Mouse (Mus musculus) telencephalon, adult 2 months (tissue): Measurements from ENCODE around the gene Usp18.
A peak's percentile ranks its signal among the peaks of the same experiment; 100 is the strongest.

Experiments
- DNase-seq: peaks from one replicate; pipeline ENCODE4 v3.0.0-alpha.2; 2011; ENCODE audit warnings: low read depth, low spot score

Usp18 gene

DNA sequence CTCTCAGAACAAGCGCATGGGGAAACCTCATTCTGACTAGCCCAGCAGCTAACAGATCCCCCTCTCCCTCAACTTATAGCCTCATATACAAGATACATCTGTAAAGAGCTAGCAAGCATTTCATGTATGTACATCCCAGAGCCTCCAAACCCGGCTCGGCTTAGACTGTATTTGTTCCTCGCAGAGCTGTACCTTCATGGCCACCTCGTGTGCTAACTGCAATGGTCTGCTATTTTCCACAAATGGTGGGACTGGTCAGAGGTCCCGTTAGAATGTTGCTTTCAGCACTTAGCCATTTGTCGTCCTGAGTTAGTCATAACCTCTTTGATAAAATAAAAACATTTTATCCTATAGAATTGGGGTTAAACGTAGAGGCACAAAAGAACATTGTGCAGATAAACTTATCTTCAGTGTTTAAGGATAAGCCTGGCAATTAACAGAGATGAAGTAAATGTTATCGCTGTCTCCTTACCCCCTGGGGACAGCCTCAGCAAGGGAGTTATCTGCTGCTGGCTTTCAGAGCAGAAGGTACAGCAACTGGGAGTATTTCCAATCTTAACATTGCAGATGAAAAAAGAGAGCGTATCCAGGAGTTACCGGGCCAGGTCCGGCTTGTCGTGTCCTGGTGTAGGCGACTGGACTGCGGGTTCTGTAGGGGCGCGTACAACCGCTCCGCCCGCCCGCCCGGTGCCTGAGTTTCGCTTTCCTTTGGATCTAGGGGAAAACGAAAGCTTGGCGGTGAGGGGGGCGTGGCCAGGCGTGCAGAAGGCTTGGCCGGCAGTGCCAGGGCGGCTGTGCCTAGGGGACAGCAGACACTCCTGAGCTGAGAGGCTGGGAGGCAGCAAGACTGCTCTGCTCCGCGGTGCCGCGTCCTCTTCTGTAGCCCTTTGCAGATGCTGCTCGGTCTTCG, at the start of gene Usp18:
Gene Usp18 (plus strand): TSS at position 780 of the 910 bp plus-strand sequence.
- peak; percentile 27 for DNase-seq

DNA sequence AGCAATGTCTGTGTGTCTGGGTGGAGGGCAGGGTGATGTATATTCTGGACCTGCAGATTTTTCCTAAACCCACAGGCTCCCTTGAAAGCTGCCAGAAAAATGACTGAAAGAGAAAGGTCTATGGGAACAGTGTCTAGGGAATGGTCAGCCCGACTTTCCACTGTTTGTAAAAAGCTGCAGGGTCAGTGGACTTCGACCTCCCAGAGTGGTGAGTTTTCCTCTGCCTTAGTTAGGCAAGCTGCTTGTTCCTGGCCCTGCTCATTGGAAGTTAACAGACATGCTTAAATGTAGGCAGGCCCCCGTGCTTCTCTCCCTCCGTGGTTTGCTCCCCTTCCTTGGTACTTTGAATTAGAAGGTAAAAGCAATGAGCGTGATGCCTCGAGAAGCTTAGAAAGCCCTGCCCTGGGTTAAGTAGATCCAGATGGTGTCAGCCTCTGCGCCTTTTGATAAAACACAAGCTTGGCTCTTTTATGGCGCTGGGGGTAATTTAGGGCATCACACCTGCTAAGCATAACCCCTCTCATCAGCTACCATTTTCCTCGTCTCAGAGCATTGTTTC, 47.8 kb upstream of the Usp18 start:
- DNase-seq, result no peak

DNA sequence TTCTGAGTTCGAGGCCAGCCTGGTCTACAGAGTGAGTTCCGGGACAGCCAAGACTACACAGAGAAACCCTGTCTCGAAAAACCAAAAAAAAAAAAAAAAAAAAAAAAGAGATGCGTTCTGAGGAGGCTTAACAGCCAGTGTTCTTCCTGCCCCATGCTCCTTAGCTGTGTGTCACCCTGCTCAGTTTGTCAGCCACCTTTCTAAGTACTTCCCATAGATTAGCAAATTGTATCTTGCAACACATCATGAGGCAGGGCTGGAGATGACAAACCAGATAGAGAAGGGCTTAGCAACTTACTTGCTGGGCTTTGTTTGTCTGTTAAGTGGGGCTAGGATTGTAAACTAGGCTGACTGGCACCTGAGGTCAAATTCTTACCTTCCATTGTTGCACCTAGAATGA, 45.2 kb upstream of the Usp18 start:
- no peak for DNase-seq

DNA sequence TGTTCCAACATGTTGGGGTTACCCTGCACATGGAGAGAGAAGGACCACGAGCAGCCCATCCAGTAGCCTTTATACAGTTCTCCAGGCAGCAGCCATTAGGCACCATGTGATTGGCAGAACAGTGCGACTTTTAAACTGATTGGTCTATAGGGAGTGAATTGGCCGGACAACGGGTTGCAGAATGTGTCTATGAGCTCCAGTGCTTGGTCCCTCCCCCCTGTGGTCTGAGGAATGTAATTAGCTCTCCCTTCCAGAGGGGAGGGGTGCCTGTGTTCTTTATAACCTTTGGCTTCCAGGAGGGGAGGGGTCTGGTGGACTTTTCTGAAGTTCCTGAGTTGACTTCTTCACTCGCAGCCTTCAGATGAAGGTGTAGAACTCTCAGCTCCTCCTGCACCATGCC, 43.7 kb upstream of the Usp18 start:
- no peak for DNase-seq

DNA sequence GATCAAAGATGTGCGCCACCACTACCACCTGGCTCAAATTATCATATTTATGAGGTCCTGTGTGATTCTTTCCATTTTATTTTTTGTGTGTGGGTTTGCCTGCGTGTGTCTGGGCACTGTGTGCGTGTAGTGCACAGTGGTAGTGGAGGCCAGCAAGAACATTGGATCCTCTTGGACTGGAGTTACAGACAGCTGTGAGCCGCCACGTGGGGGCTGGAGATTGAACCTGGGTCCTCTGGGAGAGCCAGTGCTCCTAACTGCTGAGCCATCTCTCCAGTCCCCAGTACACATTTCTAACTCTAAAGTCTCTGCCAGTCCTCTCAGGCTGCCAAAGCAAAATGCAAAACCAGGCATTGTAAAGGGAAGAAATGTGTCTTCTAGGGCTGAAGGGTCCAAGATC, 39.2 kb upstream of the Usp18 start:
- DNase-seq, result no peak

DNA sequence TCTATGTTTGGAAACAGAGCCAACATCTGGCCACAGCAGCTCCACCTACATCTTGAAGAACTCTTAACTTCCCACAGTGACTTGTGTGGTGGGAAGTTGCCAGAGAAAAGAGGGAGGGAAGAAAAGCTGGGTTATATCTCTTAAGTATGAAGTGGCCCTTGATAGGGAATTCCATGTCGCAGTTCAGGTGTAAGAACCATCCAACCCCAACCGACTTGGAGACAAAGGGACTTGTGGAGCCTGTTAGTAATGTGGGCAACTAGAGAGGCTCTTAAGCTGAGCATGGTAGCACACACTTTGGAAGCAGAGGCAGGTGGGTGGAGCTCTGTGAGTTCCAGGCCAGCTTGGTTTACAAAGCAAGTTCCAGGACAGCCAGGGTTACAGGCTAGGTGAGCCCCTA, 36.1 kb upstream of the Usp18 start:
- no peak for DNase-seq

DNA sequence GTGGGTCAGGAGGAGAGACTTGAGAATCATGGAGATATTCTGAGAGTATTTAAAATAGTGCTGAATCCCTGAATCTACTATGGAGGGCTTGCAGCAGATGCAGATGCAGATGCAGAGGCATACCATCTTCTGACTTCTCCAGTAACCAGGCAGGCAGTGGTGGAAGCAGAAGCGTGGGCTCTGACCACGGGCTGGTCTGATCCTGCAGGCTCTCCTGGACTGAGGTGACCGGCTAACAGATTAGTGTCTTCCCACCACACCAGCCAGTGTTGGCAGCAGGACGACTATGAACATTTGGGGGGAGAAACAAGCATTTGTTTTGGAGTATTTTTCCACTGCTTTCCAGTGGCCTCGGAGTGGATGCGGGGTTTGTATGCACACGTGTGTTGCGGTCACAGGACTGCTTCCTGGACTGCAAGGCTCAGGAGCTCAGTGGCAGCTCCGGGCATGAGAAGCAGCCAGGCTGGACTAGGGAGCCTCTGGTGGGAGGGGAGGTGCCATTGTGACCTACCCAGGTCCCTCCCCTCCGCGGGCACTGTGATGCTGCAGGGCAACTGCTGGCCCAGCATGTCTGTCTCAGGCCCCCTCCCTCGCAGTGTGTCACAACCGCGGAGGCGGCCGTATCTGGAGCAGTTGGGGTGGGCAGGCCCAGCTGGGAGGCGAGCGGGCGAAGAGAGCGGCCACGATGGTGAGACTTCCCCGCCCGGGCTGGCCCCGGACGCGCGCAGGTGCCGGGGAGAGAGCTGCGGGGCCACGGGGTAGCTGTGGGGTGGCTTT, 35.4 kb upstream of the Usp18 start, which contains the start of gene Tuba8:
Gene Tuba8 (plus strand): TSS at position 548 of the 777 bp plus-strand sequence.
- no peak for DNase-seq

DNA sequence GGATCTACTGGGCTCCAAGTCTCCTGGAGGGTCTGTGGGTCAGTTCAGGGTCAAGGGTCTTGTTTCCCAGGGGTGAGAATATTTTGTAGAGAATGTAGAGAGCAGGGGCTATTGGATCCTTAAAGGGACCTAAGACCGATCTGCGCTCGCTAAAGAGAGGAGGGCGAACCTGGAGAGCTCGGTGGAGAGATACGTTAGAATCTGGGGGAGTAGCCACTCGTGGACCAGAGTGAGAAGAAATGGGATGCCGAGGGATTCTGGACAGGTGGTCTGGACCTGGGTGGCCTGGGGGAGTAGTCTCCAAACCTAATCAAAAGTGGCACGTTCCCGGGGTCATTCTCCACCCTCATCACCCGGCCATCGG, 34.8 kb upstream of the Usp18 start:
- no peak for DNase-seq

DNA sequence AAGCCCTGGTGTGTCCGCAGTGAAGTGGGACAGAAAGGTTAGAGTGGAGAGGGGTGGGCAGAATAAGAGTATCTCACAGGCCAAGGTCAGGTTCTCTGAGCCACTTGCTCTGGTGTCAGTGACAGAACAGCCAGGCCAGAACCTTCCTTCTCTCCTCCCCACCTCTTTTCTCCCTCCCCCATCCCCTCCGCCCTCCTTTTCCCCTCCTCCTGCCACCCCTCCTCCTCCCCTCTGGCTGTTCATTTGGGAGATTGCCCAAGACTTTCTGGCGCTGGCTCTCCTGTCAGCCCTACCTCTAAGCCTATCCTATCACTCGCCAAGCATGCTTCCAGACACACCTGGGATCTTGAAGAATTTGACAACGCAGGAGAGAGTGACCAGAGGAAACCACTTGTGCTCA, 34.0 kb upstream of the Usp18 start:
- DNase-seq, result no peak

DNA sequence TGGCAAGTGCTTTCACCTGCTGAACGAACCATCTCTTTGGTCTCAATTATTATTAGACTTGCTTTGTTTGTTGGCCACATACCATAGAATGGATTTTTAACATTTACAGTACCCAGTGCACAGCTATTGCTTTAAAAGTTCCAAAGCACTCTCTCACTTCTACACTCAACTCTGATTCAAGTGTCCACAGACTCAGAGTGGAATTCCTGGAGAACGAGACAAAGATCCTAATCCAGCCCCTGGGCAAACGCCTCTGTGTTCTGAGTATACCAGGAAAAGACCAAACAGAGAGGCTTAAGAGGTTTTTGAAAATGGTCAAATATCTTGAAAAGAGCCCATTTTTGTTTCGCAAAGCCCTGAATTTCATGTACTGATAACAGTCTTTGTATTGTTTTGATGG, 32.7 kb upstream of the Usp18 start:
- no peak for DNase-seq

DNA sequence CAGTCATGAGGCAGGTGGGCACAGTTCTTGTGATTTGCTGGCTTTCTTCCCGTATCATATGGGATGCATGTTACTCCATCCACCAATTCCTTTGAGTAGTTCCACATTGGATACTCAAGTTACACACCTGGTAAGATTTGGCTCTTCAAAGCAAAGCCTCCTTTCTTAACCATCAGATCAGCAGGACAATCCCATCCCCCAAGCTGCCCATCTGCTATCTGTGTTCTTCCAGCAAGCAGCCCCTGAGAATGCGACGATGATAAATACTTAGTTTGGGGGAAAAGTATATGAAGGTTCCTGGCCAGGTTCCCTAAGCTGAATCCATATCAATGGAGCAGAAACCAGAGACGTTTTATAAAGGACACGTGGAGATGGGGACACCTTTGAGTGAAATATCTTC, 31.5 kb upstream of the Usp18 start:
- no peak for DNase-seq

DNA sequence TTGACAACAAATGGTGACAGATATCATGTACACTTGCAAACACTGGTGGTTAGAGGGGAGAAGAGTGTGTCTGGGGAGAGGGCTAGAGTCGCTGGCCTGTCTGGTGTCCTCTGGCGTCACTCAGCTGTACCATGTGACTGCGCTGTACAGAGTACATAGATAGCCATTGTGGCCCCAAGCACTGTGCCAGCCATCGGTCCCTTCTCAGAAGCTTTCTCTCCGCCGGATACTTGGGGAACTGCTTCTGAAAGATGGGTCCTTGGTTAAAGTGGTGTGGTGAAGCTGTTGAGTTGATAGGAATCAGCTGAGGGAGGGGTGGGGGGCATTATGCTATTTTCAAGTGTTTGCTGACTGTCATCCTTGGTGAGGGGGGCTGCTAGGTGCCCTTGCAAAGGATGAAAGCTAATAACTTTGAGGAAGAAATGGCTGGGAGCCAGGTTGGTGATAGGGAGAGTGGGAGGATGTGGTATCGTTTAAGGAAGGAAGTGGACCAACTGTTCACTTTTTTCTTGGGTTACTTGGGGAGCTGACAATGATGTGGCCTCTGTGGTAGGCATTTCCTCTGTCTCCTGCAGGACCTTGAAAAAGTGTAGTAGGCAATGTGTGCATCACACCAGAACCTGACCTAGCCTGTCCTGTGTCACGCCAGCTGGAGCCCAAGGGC, 30.9 kb upstream of the Usp18 start:
- no peak for DNase-seq

DNA sequence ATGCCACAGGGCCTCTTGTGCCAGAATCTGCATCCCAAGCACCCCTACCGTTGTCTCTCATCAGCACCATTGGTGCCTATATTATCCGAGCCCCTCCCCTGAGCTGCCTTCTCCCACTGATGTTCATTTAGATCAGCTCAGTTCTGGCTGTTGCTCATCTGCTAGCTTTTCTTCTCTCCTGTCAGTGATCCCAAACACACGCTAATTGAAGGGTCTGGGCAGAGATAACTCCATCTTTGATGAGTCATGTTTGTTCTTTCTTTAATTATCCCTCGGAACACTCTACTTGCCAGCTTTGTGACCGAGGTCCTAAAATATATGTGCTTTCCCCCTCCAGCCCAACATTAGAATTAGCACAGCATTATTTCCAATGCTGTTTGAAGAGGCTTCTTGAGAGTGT, 30.4 kb upstream of the Usp18 start:
- no peak for DNase-seq

DNA sequence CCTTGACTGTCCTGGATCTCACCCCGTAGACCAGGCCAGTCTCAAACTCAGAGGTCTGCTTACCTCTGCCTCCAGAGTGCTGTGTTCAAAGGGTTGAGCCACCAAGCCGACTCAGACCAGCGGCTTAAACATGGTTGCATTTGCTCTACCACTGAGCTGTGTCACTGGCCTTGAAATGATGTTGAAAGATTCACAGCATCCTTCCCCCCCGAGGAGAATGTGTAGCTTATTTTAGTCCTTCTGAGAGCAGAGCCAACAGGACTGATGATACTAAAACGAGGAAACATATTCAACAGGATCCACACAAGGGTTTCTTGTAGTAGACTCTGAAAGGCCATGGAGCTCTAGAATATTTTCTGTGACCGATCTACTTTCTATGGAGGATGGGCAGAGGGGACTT, 29.8 kb upstream of the Usp18 start:
- DNase-seq, result no peak

DNA sequence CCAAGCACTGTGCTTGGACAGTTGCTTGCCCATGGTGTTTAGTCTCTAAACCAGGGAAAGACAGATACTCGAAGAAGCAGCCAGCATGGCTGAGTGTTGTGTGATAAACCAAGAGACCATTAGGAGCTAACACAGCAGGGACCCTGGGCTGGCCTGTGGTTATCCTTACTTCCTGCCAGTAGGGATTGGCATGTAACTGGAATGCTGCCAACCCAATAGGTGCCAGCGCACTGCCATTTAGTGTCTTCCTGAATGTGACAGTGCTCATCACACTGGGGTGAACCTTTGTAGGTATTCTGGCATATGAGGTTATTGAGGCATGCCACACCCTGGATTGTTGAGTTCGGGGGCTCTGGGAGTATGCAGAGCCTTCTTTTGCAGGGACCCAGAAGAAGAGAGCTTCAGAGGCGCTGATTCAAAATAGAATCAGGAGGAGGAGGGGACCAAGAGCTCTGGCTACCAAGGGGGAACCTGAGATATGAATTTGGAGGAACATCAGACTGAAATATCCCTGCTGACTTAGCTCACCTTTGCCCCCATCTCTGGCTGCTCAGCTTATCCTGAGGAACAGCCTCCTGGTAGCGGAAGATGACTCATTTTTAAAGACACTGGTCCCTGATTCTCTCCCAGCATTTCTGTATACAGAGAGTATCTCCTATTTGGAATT, 29.0 kb upstream of the Usp18 start:
- no peak for DNase-seq

DNA sequence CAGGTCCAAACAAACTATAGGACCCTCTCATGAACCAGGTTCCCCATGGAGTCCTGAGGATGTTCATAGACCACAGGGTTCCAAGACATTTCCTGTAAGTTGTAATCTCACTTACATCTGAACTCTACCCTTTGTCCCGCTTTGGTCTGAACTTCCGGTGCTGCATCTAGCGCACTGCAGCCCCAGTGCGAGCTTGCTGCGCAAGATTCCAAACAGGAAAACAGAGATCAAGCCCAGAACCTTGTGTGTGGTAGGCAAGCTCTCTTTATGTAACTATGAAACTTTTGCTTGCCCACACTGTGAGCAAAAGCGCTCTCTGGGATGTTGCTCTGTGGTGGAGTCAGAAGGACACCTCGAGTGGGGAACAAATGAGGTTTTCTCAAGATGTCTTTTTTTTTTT, 27.7 kb upstream of the Usp18 start:
- DNase-seq, result no peak

DNA sequence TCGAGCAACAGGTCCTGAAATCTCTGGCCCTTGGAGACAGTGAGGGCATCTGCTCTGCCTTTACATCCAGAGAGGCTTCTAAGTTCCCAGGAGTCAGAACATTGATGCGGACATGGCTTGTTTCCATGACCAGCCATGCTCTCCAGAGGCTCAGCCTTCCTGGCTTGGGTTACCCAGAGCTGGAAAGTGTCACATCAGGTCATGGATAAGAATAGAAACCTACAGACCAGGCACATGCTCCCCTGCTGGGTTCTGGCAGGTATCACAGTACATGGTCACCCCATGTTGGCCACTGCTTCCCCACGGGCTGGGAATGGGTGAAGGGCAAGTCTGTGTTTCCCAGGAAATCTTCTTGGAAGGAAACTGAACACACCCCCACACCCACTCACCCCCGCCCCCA, 26.3 kb upstream of the Usp18 start:
- no peak for DNase-seq

DNA sequence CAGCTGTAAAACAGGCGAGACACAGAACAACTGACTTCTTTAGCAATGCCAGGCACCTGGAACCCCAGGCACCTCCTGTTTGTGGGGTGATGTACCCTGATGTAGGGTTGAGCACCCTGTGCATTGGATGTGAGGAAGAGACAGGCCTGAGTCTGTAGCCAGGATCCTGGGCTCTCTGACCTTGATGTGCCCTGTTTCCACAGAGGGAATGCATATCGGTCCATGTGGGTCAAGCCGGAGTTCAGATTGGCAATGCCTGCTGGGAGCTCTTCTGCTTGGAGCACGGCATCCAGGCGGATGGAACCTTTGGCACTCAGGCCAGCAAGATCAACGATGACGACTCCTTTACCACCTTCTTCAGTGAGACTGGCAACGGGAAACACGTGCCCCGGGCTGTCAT, 25.5 kb upstream of the Usp18 start:
- no peak for DNase-seq

DNA sequence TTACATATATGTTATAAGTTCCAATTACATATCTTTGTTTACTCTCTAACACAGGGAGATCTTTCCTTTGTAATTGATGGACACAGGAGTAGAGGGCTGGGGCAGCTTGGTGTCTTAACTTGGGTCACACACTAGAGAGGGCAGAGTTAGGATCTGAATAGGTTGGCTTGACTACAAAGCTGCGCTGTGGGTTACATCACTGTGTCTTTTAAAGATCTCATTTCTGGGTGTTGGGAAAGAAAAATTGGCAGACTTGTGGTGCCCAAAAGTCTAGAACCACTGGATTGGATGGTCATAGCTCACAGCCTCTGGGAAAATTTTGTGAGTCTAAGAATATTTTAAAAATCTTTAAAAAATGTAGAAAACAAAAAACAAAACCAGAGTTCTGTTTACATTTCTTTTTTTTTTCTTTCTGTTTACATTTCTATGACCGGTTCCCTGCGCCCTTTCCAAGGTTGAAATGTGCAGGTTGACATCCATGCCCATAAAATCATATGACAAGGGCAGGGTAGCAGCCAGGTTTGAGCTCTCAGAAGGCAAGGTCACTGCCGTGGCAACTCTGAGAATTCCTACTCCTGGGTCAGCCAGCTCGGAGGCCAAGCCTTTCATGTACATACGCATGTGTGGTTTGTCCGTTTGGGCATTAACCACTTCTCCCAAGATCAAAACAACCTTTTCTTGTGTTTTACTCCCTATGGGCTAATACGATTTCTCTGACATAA, 23.7 kb upstream of the Usp18 start:
- DNase-seq, result no peak

DNA sequence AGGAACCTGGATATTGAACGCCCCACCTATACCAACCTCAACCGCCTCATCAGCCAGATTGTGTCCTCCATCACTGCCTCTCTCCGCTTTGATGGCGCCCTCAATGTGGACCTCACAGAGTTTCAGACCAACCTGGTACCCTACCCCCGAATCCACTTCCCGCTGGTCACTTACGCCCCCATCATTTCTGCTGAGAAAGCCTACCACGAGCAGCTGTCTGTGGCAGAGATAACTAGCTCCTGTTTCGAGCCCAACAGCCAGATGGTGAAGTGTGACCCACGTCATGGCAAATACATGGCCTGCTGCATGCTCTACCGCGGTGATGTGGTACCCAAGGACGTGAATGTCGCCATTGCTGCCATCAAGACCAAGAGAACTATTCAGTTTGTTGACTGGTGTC, 22.7 kb upstream of the Usp18 start:
- DNase-seq, result no peak

DNA sequence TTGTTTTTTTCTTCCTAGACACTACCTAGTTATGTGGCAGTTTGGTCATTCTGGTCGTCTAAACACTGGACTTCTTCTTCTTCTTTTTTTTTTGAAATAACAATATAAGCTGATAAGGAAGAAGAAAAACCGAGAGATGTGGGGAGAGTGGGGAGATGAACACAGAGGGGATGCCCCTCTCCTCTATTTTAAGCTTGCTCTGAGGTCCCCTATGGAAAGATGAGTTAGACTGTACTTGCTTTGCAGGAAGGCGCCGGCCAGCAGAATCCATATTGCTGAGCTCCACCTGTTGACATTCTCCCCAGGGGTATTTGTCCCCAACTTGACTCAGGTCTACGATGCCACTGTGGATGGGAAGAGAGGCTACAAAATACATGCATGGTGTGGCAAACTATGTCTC, 21.6 kb upstream of the Usp18 start:
- DNase-seq, result no peak
